Comparison of ENCODE assay signal across 24 mouse cellular contexts in genomic region chr1:126544471-126544870, GRCm38 (mm10).
"Had no signal": no experiment of that assay in that cellular context is flagged by ENCODE, and none has a peak within 500 bp of the region (broad histone marks: within the 10 kb centered on the region; RNA-seq: fewer than 3 reads in every experiment).

No protein-coding gene starts in this region.

- H3K4me1 ChIP-seq: heart, embryonic 13.5 days; heart, embryonic 15.5 days; intestine, embryonic 15.5 days; kidney, embryonic 15.5 days; limb, embryonic 15.5 days; liver, embryonic 12.5 days had no signal

- H3K4me3 ChIP-seq: heart, embryonic 13.5 days; heart, embryonic 15.5 days; hindbrain, embryonic 13.5 days; hindbrain, embryonic 15.5 days; intestine, embryonic 15.5 days; kidney, embryonic 15.5 days; limb, embryonic 13.5 days; limb, embryonic 15.5 days; liver, embryonic 12.5 days had no signal

- DNase-seq: gastrocnemius, postnatal 14 days; gastrocnemius, postnatal 36 days; heart, postnatal 14 days; heart, postnatal 36 days; kidney, adult 11 months; kidney, adult 2 months; kidney, adult 9 months; kidney, postnatal 14 days; kidney, postnatal 36 days; layer of hippocampus, adult 9-11 months; layer of hippocampus, postnatal 36 days; left cerebral cortex, postnatal 4 days had no signal

- H3K9me3 ChIP-seq: heart, embryonic 13.5 days; heart, embryonic 15.5 days; hindbrain, embryonic 13.5 days; hindbrain, embryonic 15.5 days; intestine, embryonic 15.5 days; kidney, embryonic 15.5 days; limb, embryonic 13.5 days; limb, embryonic 15.5 days; liver, embryonic 12.5 days had no signal

- H3K27ac ChIP-seq: heart, embryonic 13.5 days; heart, embryonic 15.5 days; hindbrain, embryonic 13.5 days; hindbrain, embryonic 15.5 days; hindbrain, postnatal 0 days; intestine, embryonic 15.5 days; kidney, embryonic 15.5 days; kidney, postnatal 0 days; limb, embryonic 13.5 days; limb, embryonic 15.5 days; liver, embryonic 12.5 days; liver, embryonic 14.5 days had no signal

- H3K4me2 ChIP-seq: heart, embryonic 13.5 days; heart, embryonic 15.5 days; hindbrain, embryonic 13.5 days; hindbrain, embryonic 15.5 days; intestine, embryonic 15.5 days; kidney, embryonic 15.5 days; limb, embryonic 13.5 days; limb, embryonic 15.5 days; liver, embryonic 12.5 days had no signal

- H3K9ac ChIP-seq: heart, embryonic 13.5 days; heart, embryonic 15.5 days; hindbrain, embryonic 13.5 days; hindbrain, embryonic 15.5 days; intestine, embryonic 15.5 days; kidney, embryonic 15.5 days; limb, embryonic 13.5 days; limb, embryonic 15.5 days; liver, embryonic 12.5 days; liver, embryonic 14.5 days had no signal

- H3K27me3 ChIP-seq: heart, embryonic 13.5 days; heart, embryonic 15.5 days; hindbrain, embryonic 13.5 days; hindbrain, embryonic 15.5 days; intestine, embryonic 15.5 days; kidney, embryonic 15.5 days; limb, embryonic 15.5 days; liver, embryonic 12.5 days had no signal

- H3K36me3 ChIP-seq: heart, embryonic 13.5 days; heart, embryonic 15.5 days; hindbrain, embryonic 13.5 days; hindbrain, embryonic 15.5 days; intestine, embryonic 15.5 days; kidney, embryonic 15.5 days; limb, embryonic 13.5 days; limb, embryonic 15.5 days; liver, embryonic 12.5 days had no signal

- ATAC-seq: hindbrain, postnatal 0 days; intestine, embryonic 15.5 days; liver, embryonic 12.5 days had no signal
